Mouse (Mus musculus): ENCODE measurements around the gene Hoxd10. TPM values are rescaled to one million over a fixed set of nuclear protein-coding genes. Genes with fewer than 3 reads are reported as not detected.

Gene Hoxd10
- total and polyA plus RNA-seq, 2 experiments from 2014 or later: 0.22 TPM; not detected in 1

- H3K4me3 ChIP-seq (ENCODE audit: low read depth, low read length): peak overlapping the region; percentile 3; the same call in 1 of the 2 replicates
- H3K4me1 ChIP-seq (ENCODE audit: insufficient read depth, low read length): no peaks in the 10 kb centered on the region
- H3K9me3 ChIP-seq (ENCODE audit: low read length): no peaks in the 10 kb centered on the region
- DNase-seq (ENCODE audit: low spot score): no peak
- H3K4me2 ChIP-seq (ENCODE audit: low read depth, low read length, poor library complexity, severe bottlenecking): peak overlapping the region; percentile 2; the same call in 1 of the 2 replicates
- under 1% methylated on average over 74 of the region's 78 CpGs for WGBS
- no peak for TF ChIP-seq CTCF (IDR thresholded peaks at IDR 0.05)
- no peak overlapping the region for H3K27ac ChIP-seq (ENCODE audit: low read depth, low read length)
- peaks cover 98% of the 10 kb centered on the region for H3K27me3 ChIP-seq (ENCODE audit: insufficient read depth, low read length)
- ATAC-seq (ENCODE audit: low FRiP score): no peak
- no peaks in the 10 kb centered on the region for H3K36me3 ChIP-seq (ENCODE audit: insufficient read depth, low read length)
- H3K9ac ChIP-seq (replicated peaks; ENCODE audit: low read length, poor library complexity, severe bottlenecking): no peak overlapping the region
Measured at GRCm38 (mm10) chr2:74681594-74682531, 9.9 kb upstream of the Hoxd10 start.

- Histone ChIP-seq H3K4me2 (ENCODE audit: low read depth, low read length, poor library complexity, severe bottlenecking) (peak overlapping the region; percentile 2; the same call in 1 of the 2 replicates), H3K36me3 (ENCODE audit: insufficient read depth, low read length) (no peaks in the 10 kb centered on the region), H3K27me3 (ENCODE audit: insufficient read depth, low read length) (peaks cover 98% of the 10 kb centered on the region), H3K9ac (replicated peaks; ENCODE audit: low read length, poor library complexity, severe bottlenecking) (no peak overlapping the region), H3K4me1 (ENCODE audit: insufficient read depth, low read length) (no peaks in the 10 kb centered on the region), H3K4me3 (ENCODE audit: low read depth, low read length) (peak overlapping the region; percentile 3; the same call in 1 of the 2 replicates), H3K27ac (ENCODE audit: low read depth, low read length) (no peak overlapping the region), H3K9me3 (ENCODE audit: low read length) (no peaks in the 10 kb centered on the region)
- TF ChIP-seq CTCF (IDR thresholded peaks at IDR 0.05): no peak
- DNase-seq (ENCODE audit: low spot score): no peak
- ATAC-seq (ENCODE audit: low FRiP score): no peak
- WGBS: 1% methylated on average over 26 of the region's 51 CpGs
Measured at GRCm38 (mm10) chr2:74682796-74683195, 8.9 kb upstream of the Hoxd10 start.

- 2% methylated on average over 18 of the region's 18 CpGs for WGBS
- H3K4me2 ChIP-seq (ENCODE audit: low read depth, low read length, poor library complexity, severe bottlenecking): no peak overlapping the region
- H3K9me3 ChIP-seq (ENCODE audit: low read length): no peaks in the 10 kb centered on the region
- peaks cover 98% of the 10 kb centered on the region for H3K27me3 ChIP-seq (ENCODE audit: insufficient read depth, low read length)
- no peak for TF ChIP-seq CTCF (IDR thresholded peaks at IDR 0.05)
- no peaks in the 10 kb centered on the region for H3K36me3 ChIP-seq (ENCODE audit: insufficient read depth, low read length)
- H3K27ac ChIP-seq (ENCODE audit: low read depth, low read length): no peak overlapping the region
- ATAC-seq (ENCODE audit: low FRiP score) (no peak), DNase-seq (ENCODE audit: low spot score) (no peak)
- H3K4me3 ChIP-seq (ENCODE audit: low read depth, low read length): no peak overlapping the region
- no peaks in the 10 kb centered on the region for H3K4me1 ChIP-seq (ENCODE audit: insufficient read depth, low read length)
- no peak overlapping the region for H3K9ac ChIP-seq (replicated peaks; ENCODE audit: low read length, poor library complexity, severe bottlenecking)
Measured at GRCm38 (mm10) chr2:74683471-74683951, 8.2 kb upstream of the Hoxd10 start.

DNA sequence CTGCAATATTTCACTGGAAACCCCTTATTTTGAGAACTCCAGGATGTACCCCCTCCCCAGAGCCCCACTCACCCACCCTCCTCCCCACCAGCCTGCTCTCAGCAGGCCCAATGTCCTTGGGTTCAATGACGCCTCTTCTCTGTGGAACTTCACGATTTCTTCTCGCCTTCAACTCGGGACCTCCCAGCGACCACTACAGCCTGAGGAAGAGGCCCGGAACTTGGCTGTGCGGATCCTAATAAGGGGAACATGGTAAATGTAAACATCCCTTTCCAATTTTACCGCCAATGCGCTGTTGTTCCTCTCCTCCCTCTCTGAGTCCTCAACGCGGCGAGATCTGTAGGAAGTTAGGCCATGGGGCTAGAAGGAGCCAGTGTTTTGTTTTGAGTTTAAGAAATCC is 7.6 kb upstream of the Hoxd10 start:
- Histone ChIP-seq H3K9ac (replicated peaks; ENCODE audit: low read length, poor library complexity, severe bottlenecking) (no peak overlapping the region), H3K27me3 (ENCODE audit: insufficient read depth, low read length) (peaks cover 98% of the 10 kb centered on the region), H3K4me3 (ENCODE audit: low read depth, low read length) (no peak overlapping the region), H3K4me2 (ENCODE audit: low read depth, low read length, poor library complexity, severe bottlenecking) (no peak overlapping the region), H3K36me3 (ENCODE audit: insufficient read depth, low read length) (no peaks in the 10 kb centered on the region), H3K27ac (ENCODE audit: low read depth, low read length) (no peak overlapping the region), H3K4me1 (ENCODE audit: insufficient read depth, low read length) (no peaks in the 10 kb centered on the region), H3K9me3 (ENCODE audit: low read length) (no peaks in the 10 kb centered on the region)
- ATAC-seq (ENCODE audit: low FRiP score): no peak
- no peak for DNase-seq (ENCODE audit: low spot score)
- WGBS: 1% methylated on average over 12 of the region's 12 CpGs
- TF ChIP-seq CTCF (IDR thresholded peaks at IDR 0.05): no peak

- WGBS: 15% methylated on average over 4 of the region's 4 CpGs
- H3K4me2 ChIP-seq (ENCODE audit: low read depth, low read length, poor library complexity, severe bottlenecking): no peak overlapping the region
- no peak for TF ChIP-seq CTCF (IDR thresholded peaks at IDR 0.05)
- no peaks in the 10 kb centered on the region for H3K4me1 ChIP-seq (ENCODE audit: insufficient read depth, low read length)
- no peaks in the 10 kb centered on the region for H3K9me3 ChIP-seq (ENCODE audit: low read length)
- H3K4me3 ChIP-seq (ENCODE audit: low read depth, low read length): no peak overlapping the region
- H3K27me3 ChIP-seq (ENCODE audit: insufficient read depth, low read length): peaks cover 97% of the 10 kb centered on the region
- no peak overlapping the region for H3K27ac ChIP-seq (ENCODE audit: low read depth, low read length)
- DNase-seq (ENCODE audit: low spot score): no peak
- no peak for ATAC-seq (ENCODE audit: low FRiP score)
- no peaks in the 10 kb centered on the region for H3K36me3 ChIP-seq (ENCODE audit: insufficient read depth, low read length)
- no peak overlapping the region for H3K9ac ChIP-seq (replicated peaks; ENCODE audit: low read length, poor library complexity, severe bottlenecking)
Measured at GRCm38 (mm10) chr2:74685059-74685603, 6.6 kb upstream of the Hoxd10 start.

Data from midbrain, postnatal 0 days (tissue).